Mouse (Mus musculus) thymus, postnatal 4 days (tissue): ENCODE data around the gene Pon1.
"Not testable (repeated sequence)": the region's sequence is repeated elsewhere in the genome, so short reads cannot be mapped to it uniquely, and the experiment has no call there.

Experiments used
- DNase-seq: peaks from one replicate; pipeline ENCODE4 v3.0.0; 2021

The Pon1 gene

DNA sequence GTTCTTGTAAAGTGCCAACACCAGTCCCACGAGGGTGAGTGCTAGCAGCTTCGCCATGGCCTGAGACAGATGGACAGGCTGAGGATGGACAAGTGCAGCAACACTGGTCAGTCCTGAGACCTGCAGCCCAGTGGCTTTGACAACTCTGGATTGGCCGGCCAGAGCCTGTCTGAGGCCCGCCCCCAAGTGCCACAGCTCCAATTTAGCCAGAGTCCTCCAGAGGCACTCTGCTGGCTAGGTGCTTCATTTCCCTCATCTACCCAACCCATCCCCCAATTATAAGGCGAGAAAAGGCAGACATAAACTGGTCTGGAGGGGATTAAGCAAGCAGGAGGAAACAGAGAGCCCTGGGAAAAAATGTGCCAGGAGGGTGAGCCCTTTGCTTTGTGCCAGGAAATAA is at the start of gene Pon1:
Pon1 (minus strand) TSS at position 254 of the 400 bp plus-strand sequence.
- DNase-seq = no peak

GRCm38 (mm10) chr6:5238799-5239198 is 45.1 kb upstream of the Pon1 start:
- DNase-seq = no peak

- DNase-seq = no peak
Measured at GRCm38 (mm10) chr6:5237510-5237909, 43.8 kb upstream of the Pon1 start.

DNA sequence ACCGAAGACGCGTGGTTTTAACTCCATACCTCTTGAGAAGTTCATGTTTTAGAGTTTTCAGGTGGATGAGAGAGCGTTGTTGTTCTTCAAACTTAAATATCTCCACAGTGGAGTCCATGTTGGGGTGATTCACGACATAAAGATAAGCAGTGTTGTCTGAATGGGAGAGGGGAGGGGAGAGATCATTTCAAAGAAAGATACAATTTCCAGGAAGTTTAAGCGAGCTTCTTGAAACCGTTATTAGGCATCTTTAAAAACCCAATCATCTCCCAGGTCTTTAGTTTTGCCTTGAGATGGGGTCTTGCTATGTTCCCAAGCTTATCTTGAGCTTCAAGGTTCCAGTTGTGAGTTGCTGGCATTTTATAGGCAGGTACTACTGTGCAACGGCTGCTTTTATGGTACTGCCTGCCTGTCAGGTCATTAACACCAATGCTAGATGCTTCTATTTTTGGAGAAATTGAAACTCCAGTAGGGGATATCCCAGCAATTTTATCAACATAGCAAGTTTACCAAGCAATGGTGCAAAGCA is 43.2 kb upstream of the Pon1 start:
- no peak for DNase-seq

DNA sequence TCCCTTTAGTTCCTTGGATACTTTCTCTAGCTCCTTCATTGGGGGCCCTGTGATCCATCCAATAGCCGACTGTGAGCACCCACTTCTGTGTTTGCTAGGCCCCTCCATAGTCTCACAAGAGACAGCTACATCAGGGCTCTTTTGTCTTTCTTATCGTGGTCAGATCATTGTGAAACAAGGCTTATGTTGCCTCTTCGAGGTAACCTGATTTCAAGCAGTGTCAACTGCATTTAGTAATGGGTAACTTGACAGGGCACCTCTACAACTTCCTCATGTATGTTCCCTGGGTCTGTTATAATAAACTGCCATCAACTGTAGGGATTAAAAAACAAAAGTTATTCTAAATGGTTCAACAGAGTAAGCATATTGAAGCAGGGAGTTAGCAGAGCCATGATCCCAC is 40.8 kb upstream of the Pon1 start:
- DNase-seq = no peak

DNA sequence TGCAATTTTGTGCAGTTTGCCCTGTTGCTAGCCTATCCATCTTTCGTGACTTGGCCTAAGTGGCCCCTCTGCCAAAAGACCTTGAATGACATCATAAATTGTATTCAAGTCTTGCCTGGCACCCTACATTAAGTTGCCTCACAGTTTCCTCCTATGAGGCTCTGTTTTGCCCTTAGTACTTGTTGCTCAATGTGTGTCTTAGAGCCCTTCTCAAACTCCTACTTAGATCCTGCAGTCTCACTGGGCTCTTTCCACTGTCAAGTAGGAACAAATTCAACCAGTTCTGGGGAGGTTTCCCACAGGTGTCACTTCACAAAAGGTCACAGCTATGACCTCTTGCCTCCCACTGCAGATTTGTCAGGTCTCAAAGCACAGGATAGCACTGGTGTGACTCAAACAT is 40.1 kb upstream of the Pon1 start:
- DNase-seq = no peak

DNA sequence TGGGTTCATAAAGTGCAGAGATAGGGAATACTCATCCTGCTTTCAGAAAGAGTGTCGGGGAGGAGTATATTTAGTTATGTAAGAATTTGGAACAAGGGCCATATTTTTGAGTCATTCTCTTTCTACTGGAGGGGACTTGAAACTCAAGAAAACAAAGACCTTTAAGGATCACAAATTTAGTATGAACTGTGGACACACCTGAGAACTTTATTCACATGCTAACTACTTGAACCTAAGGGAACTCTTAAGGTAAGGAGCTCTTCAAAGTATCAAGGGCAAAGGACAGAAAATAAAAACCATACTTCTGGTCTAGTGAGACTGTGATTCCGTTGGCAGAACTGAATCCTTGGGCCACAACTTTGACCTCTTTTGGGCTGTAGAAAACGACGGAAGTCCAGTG is 38.3 kb upstream of the Pon1 start:
- DNase-seq = no peak

DNA sequence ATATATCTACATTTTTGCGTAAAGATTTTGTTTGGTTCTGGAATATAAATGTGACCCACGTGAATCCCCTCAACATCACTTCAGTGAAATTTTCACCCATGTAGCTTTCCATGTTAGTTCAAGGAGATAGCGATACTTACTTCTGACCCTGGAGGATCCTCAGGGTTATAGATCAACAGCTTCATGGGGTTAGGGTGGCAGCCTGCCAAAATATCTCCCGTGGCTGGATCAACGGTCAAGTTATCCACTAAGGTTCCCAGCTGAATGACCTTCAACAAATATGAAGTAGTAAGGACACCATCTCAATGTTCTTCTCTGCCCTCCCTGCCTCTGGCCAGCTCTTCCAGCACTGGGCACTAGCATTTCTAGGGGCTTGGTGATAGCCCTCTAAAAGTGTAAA is 36.5 kb upstream of the Pon1 start:
- DNase-seq = no peak

- not testable (repeated sequence) for DNase-seq
Measured at GRCm38 (mm10) chr6:5223551-5223950, 29.8 kb upstream of the Pon1 start.

- no peak for DNase-seq
Measured at GRCm38 (mm10) chr6:5222080-5222479, 28.3 kb upstream of the Pon1 start.

DNA sequence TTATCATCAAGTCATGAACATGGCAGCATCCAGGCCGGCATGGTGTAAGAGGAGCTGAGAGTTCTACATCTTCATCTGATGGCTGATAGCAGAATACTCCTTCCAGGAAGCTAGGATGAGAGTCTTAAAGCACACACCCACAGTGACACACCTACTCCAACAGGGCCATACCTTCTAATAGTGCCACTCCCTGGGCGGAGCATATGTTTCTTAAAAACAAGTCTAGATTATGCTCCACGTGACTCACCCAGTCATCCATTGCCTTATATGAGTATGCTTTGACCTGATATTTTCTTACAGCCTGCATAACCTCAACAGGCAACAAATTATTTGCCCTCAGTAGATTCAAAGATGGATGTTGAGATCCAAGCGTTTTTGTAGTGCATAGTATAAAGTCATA is 24.4 kb upstream of the Pon1 start:
- DNase-seq = no peak

- DNase-seq = no peak
Measured at GRCm38 (mm10) chr6:5207817-5208216, 14.1 kb upstream of the Pon1 start.

- DNase-seq = no peak
Measured at GRCm38 (mm10) chr6:5199916-5200315, 6.2 kb upstream of the Pon1 start.

DNA sequence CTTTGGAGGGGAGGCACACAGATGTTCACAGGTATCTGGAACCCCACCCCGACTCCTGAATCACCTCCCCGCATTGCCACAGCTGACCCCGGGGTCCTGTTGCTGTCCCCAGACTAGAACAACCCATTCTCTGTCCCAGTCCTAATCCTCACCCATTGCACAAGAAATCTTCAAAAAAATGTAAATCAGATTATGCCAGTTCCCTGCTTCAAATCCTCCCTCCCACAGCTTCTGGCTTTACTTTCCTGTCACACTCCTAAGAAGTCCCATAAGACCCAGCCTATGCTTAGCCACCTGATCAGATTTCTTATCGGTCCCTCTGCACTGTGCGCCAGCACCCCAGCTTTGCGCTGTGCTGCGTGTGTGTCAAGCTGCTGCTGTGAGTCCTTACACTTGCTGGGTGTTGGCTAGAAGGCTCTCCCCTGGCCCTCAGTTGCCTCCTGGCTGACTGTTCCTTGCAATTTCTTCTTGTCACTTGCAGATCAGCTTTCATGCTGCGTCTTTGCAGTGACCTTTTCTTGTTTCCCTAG is 5.7 kb upstream of the Pon1 start:
- no peak for DNase-seq

GRCm38 (mm10) chr6:5198590-5198989 is 4.8 kb upstream of the Pon1 start:
- DNase-seq = no peak

- DNase-seq = no peak
Measured at GRCm38 (mm10) chr6:5190761-5191160, 3.0 kb downstream of the Pon1 start.

GRCm38 (mm10) chr6:5189507-5189906 is 4.2 kb downstream of the Pon1 start:
- DNase-seq = no peak

GRCm38 (mm10) chr6:5188938-5189337 is 4.8 kb downstream of the Pon1 start:
- DNase-seq = no peak

DNA sequence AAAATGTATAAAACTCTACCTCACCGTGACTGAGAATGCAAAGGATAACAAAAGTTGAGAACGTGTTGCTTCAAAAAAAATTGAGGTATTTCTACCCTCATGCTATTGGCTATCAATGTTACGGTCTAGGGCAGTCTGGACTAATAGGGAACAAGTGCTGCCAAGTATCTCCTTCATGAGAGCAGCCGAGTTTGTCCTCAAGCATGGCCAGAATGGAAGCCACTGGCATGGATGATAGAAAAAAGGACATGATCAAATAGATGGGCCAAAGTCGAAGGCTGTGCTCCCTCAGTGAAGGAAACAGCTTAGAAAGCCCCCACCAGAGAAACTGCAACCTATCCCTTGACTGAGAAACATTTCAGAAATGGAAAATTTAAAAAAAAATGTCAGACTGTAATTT is 5.7 kb downstream of the Pon1 start:
- no peak for DNase-seq

GRCm38 (mm10) chr6:5187586-5187985 is 6.2 kb downstream of the Pon1 start:
- DNase-seq = no peak

GRCm38 (mm10) chr6:5186229-5186950 is 7.4 kb downstream of the Pon1 start:
- DNase-seq = no peak

- no peak for DNase-seq
Measured at GRCm38 (mm10) chr6:5180645-5181044, 13.1 kb downstream of the Pon1 start.

DNA sequence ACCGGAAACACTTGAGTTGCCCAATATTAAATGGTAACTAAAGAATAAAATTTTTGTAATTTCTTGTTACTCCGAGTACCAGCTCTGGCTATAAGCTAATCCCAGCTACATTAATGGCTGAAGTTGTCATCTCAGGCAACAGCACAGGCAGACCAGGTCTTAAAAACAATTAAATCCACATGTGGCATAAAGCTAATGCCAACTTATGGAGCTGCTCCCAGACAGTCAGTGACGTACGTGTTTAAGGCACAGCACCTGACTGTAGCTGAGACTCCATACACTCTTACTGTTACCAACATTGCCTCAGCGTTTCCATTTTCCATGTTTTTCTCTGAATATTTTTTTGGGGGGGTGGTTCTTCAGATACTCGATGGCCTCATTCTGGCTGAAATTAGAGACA is 14.6 kb downstream of the Pon1 start:
- no peak for DNase-seq

DNA sequence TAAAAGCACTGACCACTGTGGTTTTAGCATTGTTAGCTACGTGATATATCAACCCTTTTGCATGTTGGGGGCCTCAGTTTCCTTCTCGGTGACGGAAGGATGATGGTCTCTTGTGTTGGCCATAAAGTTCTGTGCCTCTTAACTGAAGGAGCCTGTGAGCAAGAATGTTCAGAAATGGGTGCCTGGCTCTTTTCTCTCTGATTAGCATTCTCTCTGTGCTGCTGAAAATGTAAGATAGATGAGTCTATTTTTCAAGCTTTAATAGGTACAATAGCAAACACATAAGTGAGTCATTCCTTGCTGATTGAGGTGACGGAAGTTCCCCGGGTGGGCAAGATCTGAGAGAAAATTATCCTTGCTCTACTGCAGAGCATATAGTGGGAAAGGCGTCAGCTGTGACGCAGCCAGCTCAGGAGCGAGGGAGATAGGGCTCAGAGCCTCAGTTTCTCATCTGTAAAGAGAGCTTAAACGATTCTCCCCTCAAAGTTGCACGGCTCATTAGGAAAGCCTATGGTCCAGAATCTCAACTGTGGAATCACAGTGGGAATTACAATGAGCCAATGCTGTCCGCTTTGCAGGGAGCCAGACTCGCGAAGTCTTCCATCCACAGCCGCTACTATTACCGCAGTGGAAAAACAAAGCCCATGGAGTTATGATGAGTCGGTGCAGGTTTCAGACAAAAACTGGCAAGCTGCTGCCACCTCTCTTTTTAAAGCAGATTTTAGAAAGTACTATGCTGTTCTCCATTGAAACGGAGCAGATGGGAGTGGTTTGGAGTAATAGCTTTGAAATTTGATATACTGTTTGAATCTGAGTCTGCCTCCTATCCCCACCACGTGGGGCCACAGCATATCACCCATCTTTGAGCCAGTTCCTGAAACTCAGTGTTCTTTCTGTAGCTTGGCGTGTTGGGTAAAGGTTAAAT is 15.5 kb downstream of the Pon1 start:
- no peak for DNase-seq
